Mouse (Mus musculus) liver, adult 2 months (tissue): ENCODE data around the gene Gsc2. TPM values are rescaled to one million over a fixed set of nuclear protein-coding genes. Genes with fewer than 3 reads are reported as not detected.

Experiments
- DNase-seq: peaks from one replicate; pipeline ENCODE4 v3.0.0-alpha.2; 2011; ENCODE audit warnings: low read depth, low spot score; ENCODE audit errors: extremely low read depth
- H3K27ac ChIP-seq: fragments of 200-500 bp; replicated peaks from 2 replicates; pipeline ENCODE4 v1.5.1; 2012; ENCODE audit warnings: low read depth, mild to moderate bottlenecking, control low read depth, inconsistent platforms, low read length; ENCODE audit not compliant: insufficient read depth
- H3K27me3 ChIP-seq: fragments of 200-500 bp; 2 replicates; pipeline ENCODE4 v1.6.1; 2012; ENCODE audit warnings: mild to moderate bottlenecking, moderate library complexity, low read length, inconsistent platforms; ENCODE audit not compliant: control insufficient read depth, insufficient read depth
- H3K36me3 ChIP-seq: fragments of 200-500 bp; 2 replicates; pipeline ENCODE4 v1.6.1; 2012; ENCODE audit warnings: low read length, inconsistent platforms; ENCODE audit not compliant: control insufficient read depth, insufficient read depth
- H3K4me1 ChIP-seq: fragments of 200-500 bp; 2 replicates; pipeline ENCODE4 v1.6.1; 2011; ENCODE audit warnings: low read length; ENCODE audit not compliant: control insufficient read depth, insufficient read depth
- H3K4me3 ChIP-seq: fragments of 200-500 bp; 2 replicates; pipeline ENCODE4 v1.5.1; 2011; ENCODE audit warnings: low read depth, mild to moderate bottlenecking, control low read depth, low read length, moderate library complexity; ENCODE audit not compliant: insufficient read depth
- H3K79me2 ChIP-seq: fragments of 200-500 bp; 2 replicates; pipeline ENCODE4 v1.6.1; 2012; ENCODE audit warnings: inconsistent platforms, mild to moderate bottlenecking, low read length, moderate library complexity; ENCODE audit not compliant: control insufficient read depth, insufficient read depth
- H3K9ac ChIP-seq: fragments of 200-500 bp; 2 replicates; pipeline ENCODE4 v1.6.1; 2012; ENCODE audit warnings: low read depth, mild to moderate bottlenecking, control low read depth, inconsistent platforms, low read length
- CTCF ChIP-seq: fragments of 200-500 bp; IDR thresholded peaks from 2 replicates; pipeline ENCODE4 v1.5.1; 2011; ENCODE audit warnings: low read depth, low read length, control low read depth
- POLR2A ChIP-seq: fragments of 200-500 bp; IDR thresholded peaks from 2 replicates; pipeline ENCODE4 v1.6.1; 2011; ENCODE audit warnings: low read length, control low read depth; ENCODE audit not compliant: insufficient read depth; ENCODE audit errors: extremely low read depth
- WGBS: fragments of 180-500 bp; shearing (Covaris S2); methylation state at CpG from one replicate; pipeline ENCODE4 v1.1.7; 2018; 5-methylcytosine and 5-hydroxymethylcytosine counted together
- polyA plus RNA-seq: library from polyadenylated mRNA; depleted of rRNA; stranded (reverse); fragments of >200 nt; gene quantifications from 2 replicates; pipeline ENCODE4 v1.2.3, GENCODE M21; 2012
- total RNA-seq: library from RNA; depleted of rRNA; stranded (reverse); fragments of >200 nt; gene quantifications from 2 replicates; pipeline ENCODE4 v1.2.3, GENCODE M21; 2014

Gene Gsc2
- total and polyA plus RNA-seq, 2 experiments, result not detected

- H3K4me3 ChIP-seq, result no peak overlapping the region
- no peaks in the 10 kb centered on the region for H3K36me3 ChIP-seq
- no peak for DNase-seq
Observed at GRCm38 (mm10) chr16:17882196-17882595, 32.7 kb downstream of the Gsc2 start.

GRCm38 (mm10) chr16:17879571-17879970 lies 35.3 kb downstream of the Gsc2 start:
- Histone ChIP-seq H3K9ac (no peak overlapping the region), H3K36me3 (no peaks in the 10 kb centered on the region), H3K4me1 (peaks cover 21% of the 10 kb centered on the region), H3K79me2 (peaks cover 55% of the 10 kb centered on the region), H3K27me3 (no peaks in the 10 kb centered on the region), H3K27ac (no peak overlapping the region), H3K4me3 (no peak overlapping the region)
- no peak for TF ChIP-seq POLR2A
- TF ChIP-seq CTCF, result no peak
- DNase-seq, result no peak
- WGBS, result 74% methylated on average over 4 of the region's 4 CpGs

More at GRCm38 (mm10) chr16:17882196-17882595, 32.7 kb downstream of the Gsc2 start:
- no peak for TF ChIP-seq POLR2A
- no peak overlapping the region for H3K9ac ChIP-seq
- H3K4me1 ChIP-seq, result peaks cover 29% of the 10 kb centered on the region
- H3K27ac ChIP-seq, result no peak overlapping the region
- no peaks in the 10 kb centered on the region for H3K27me3 ChIP-seq
- H3K79me2 ChIP-seq, result peaks cover 69% of the 10 kb centered on the region

DNA sequence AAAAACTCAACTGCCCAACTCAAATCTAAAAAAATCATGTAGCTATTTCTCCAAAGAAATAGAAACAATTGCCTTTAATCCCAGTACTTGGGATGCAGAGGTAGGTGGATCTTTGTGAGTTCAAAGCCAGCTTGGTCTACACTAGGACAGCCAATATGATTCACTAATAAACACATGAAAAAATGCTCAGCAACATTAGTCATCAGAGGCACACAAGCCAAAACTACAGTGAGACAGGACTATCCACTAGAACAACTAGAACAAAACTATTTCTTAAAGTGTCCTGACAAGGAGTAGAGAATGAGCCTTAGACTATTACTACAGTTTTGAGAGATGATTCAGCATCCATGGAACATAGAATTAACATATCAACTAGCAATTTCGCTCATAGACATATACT lies 38.8 kb downstream of the Gsc2 start:
- Histone ChIP-seq H3K4me1 (peaks cover 14% of the 10 kb centered on the region), H3K27ac (no peak overlapping the region), H3K36me3 (peaks cover 9% of the 10 kb centered on the region; the same call in 1 of the 2 replicates), H3K4me3 (no peak overlapping the region), H3K27me3 (no peaks in the 10 kb centered on the region), H3K79me2 (peaks cover 45% of the 10 kb centered on the region), H3K9ac (no peak overlapping the region)
- TF ChIP-seq POLR2A (no peak), CTCF (no peak)
- no peak for DNase-seq
- 96% methylated on average over 1 of the region's 1 CpGs for WGBS

DNA sequence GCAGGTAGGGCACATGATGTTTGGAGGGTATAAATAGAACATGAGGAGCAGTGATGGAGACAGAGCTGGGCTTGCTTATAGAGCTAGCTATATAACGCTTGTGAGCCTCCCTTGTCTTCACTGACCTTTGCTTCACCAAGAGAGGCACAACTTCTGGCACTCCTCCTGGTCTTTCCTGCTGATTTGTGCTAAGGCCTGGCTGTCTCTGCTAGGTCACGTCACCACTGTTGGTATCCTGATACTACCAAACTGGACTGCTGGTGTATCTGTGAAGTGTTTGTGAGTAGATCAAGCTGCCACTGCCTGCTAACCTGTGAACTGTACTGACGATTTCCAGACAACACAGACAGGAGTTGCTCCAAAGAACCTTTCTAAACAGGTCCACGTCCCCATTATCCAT lies 39.7 kb downstream of the Gsc2 start:
- Histone ChIP-seq H3K79me2 (peaks cover 42% of the 10 kb centered on the region), H3K27me3 (no peaks in the 10 kb centered on the region), H3K36me3 (peaks cover 17% of the 10 kb centered on the region), H3K4me3 (no peak overlapping the region), H3K4me1 (peaks cover 14% of the 10 kb centered on the region), H3K9ac (no peak overlapping the region), H3K27ac (no peak overlapping the region)
- no peak for TF ChIP-seq CTCF
- no peak for TF ChIP-seq POLR2A
- peak; percentile 78 for DNase-seq
- WGBS, result 34% methylated on average over 4 of the region's 4 CpGs

DNA sequence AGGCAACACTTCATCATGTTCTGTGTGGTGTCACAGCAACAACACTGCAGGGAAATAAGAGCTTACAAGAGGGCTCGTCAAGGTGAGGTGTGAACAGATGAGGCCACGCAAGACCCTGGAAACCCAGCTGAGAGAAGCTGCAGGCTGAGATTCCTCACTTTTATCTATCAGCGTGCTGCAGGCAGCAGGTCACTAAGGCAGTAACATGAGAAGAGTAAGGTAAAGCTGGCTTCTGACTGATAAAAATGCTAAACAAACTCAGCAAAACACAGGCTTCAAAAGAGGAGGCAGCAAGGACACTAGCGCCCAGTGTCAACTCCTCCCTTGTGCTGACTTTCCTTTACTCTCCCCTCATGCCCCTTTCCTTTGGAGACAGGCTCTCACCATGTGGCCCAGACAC lies 41.9 kb downstream of the Gsc2 start:
- no peaks in the 10 kb centered on the region for H3K27me3 ChIP-seq
- TF ChIP-seq CTCF (no peak), POLR2A (no peak)
- DNase-seq, result no peak
- no peak overlapping the region for H3K27ac ChIP-seq
- peaks cover 20% of the 10 kb centered on the region for H3K36me3 ChIP-seq
- WGBS, result 82% methylated on average over 4 of the region's 4 CpGs
- no peak overlapping the region for H3K4me3 ChIP-seq
- no peak overlapping the region for H3K9ac ChIP-seq
- H3K79me2 ChIP-seq, result peaks cover 34% of the 10 kb centered on the region
- H3K4me1 ChIP-seq, result peaks cover 12% of the 10 kb centered on the region

- no peak for DNase-seq
- WGBS, result 81% methylated on average over 5 of the region's 5 CpGs
- Histone ChIP-seq H3K27me3 (no peaks in the 10 kb centered on the region), H3K4me1 (peaks cover 13% of the 10 kb centered on the region), H3K79me2 (peaks cover 34% of the 10 kb centered on the region), H3K4me3 (no peak overlapping the region), H3K36me3 (peaks cover 20% of the 10 kb centered on the region), H3K27ac (no peak overlapping the region), H3K9ac (no peak overlapping the region)
- TF ChIP-seq CTCF, result no peak
- TF ChIP-seq POLR2A, result no peak
Observed at GRCm38 (mm10) chr16:17871248-17871647, 43.6 kb downstream of the Gsc2 start.
